Mouse (Mus musculus) kidney, postnatal 0 days (tissue): ENCODE measurements at regions not wholly inside any gene's neighbourhood (a gene's known extent, or its start where the extent isn't known, plus 50 kb on each side); places are given as distances from the start of the nearest gene placed in this dataset.

ENCODE experiments used
- ATAC-seq: fragments of 200-750 bp; cut with Nextera tagmentation; replicated peaks from 2 replicates; pipeline ENCODE4 v1.8.0; 2017; ENCODE audit warnings: low read depth, moderate number of reproducible peaks, moderate TSS enrichment, moderate library complexity; ENCODE audit not compliant: low FRiP score
- DNase-seq: peaks from one replicate; pipeline ENCODE4 v3.0.0-alpha.2; 2016; ENCODE audit warnings: low spot score
- H3K27ac ChIP-seq: fragments of 300-500 bp; sonication (generic); 2 replicates; pipeline ENCODE4 v1.5.1; 2014; ENCODE audit warnings: mild to moderate bottlenecking
- H3K27me3 ChIP-seq: fragments of 300-500 bp; sonication (generic); 2 replicates; pipeline ENCODE4 v1.6.1; 2014; ENCODE audit warnings: low read length, mixed read lengths; ENCODE audit not compliant: insufficient read depth
- H3K36me3 ChIP-seq: fragments of 300-500 bp; sonication (generic); 2 replicates; pipeline ENCODE4 v1.6.1; 2014; ENCODE audit warnings: low read length, mixed read lengths; ENCODE audit not compliant: insufficient read depth
- H3K4me1 ChIP-seq: fragments of 300-500 bp; sonication (generic); replicated peaks from 2 replicates; pipeline ENCODE4 v1.6.1; 2014; ENCODE audit warnings: antibody characterized with exemption, low read length, mixed read lengths; ENCODE audit not compliant: insufficient read depth
- H3K4me2 ChIP-seq: fragments of 300-500 bp; sonication (generic); 2 replicates; pipeline ENCODE4 v1.6.1; 2014; ENCODE audit warnings: mild to moderate bottlenecking, low read length, moderate library complexity, mixed read lengths
- H3K4me3 ChIP-seq: fragments of 300-500 bp; sonication (generic); replicated peaks from 2 replicates; pipeline ENCODE4 v1.5.1; 2014; ENCODE audit warnings: low read depth, low read length
- H3K9ac ChIP-seq: fragments of 300-500 bp; sonication (generic); 2 replicates; pipeline ENCODE4 v1.6.1; 2014; ENCODE audit warnings: low read depth, low read length
- H3K9me3 ChIP-seq: fragments of 300-500 bp; sonication (generic); replicated peaks from 2 replicates; pipeline ENCODE4 v1.6.1; 2016; ENCODE audit warnings: low read length, inconsistent platforms, mixed read lengths
- CTCF ChIP-seq: IDR thresholded peaks from 2 replicates; pipeline ENCODE4 v1.5.1; 2016; ENCODE audit warnings: antibody characterized with exemption, low read depth, mild to moderate bottlenecking, moderate library complexity
- WGBS: fragments of 180-500 bp; shearing (Covaris S2); extraction: QIAGEN DNeasy Blood & Tissue Kit; methylation state at CpG from one replicate; pipeline ENCODE4 v1.1.7; 2014; 5-methylcytosine and 5-hydroxymethylcytosine counted together

DNA sequence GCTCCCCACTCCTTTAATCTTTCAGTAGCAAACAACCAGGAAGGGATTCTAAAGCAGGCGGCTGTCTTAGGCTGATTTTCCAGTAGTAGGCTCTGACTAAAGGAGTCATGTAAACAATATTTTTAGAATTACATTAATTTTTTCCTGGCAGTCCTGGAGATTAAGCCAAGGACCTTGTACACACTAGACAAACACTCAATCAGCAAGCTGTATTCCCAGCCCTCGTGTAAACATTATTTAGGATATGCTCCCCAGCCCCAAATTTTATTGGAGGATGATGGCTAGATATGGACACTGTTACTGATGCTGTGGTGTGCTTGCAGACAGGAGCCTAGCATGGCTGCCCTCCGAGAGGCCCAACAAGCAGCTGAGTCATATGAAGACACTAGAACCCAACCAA is 56.6 kb upstream of the Chd6 start:
- TF ChIP-seq CTCF = no peak
- H3K4me1 ChIP-seq = no peaks in the 10 kb centered on the region
- 71% methylated on average over 3 of the region's 3 CpGs for WGBS
- H3K9me3 ChIP-seq = no peaks in the 10 kb centered on the region
- no peaks in the 10 kb centered on the region for H3K36me3 ChIP-seq
- H3K9ac ChIP-seq = no peak overlapping the region
- no peak overlapping the region for H3K27ac ChIP-seq
- ATAC-seq = no peak
- no peaks in the 10 kb centered on the region for H3K27me3 ChIP-seq
- no peak for DNase-seq
- H3K4me2 ChIP-seq = no peak overlapping the region
- no peak overlapping the region for H3K4me3 ChIP-seq

DNA sequence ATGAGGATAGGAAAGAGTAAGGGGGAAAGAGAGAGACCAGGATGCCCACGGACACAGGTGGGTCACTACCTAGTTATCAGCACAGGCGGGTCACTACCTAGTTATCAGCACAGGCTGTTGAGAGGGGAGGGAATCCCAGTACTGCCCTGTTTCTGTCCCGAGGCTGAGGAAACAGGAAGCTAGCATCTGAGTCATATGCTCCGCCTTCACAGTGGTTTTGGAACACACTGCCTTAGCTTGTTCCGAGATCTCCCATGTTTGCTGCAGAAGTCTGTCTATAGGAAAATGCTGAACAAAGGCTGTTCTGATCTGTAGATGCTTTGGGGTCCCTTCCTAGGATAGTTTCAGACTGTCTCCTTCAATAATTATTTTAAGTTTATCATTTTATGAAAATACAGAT is 55.4 kb upstream of the Chd6 start:
- no peak for TF ChIP-seq CTCF
- Histone ChIP-seq H3K9me3 (no peaks in the 10 kb centered on the region), H3K9ac (no peak overlapping the region), H3K36me3 (no peaks in the 10 kb centered on the region), H3K4me3 (no peak overlapping the region), H3K4me1 (no peaks in the 10 kb centered on the region), H3K27me3 (no peaks in the 10 kb centered on the region), H3K4me2 (no peak overlapping the region), H3K27ac (no peak overlapping the region)
- 61% methylated on average over 5 of the region's 5 CpGs for WGBS
- ATAC-seq = no peak
- DNase-seq = no peak
